Mouse (Mus musculus) G1E (cell line): ENCODE results near the gene Aamdc. TPM values are rescaled to one million over a fixed set of nuclear protein-coding genes. Genes with fewer than 3 reads are reported as not detected.

Experiments used
- ATAC-seq: 2 replicates; pipeline ENCODE4 v1.8.0; 2016; ENCODE audit warnings: mild to moderate bottlenecking; ENCODE audit not compliant: insufficient number of reproducible peaks, poor library complexity, low FRiP score, severe bottlenecking; ENCODE audit errors: extremely low read depth
- DNase-seq: peaks from one replicate; pipeline ENCODE4 v3.0.0; 2012; ENCODE audit warnings: low spot score
- H3K27me3 ChIP-seq: 2 replicates; pipeline ENCODE4 v1.6.1; 2012; ENCODE audit warnings: mild to moderate bottlenecking, low read length, inconsistent platforms; ENCODE audit not compliant: insufficient read depth
- H3K36me3 ChIP-seq: replicated peaks from 2 replicates; pipeline ENCODE3; 2012; ENCODE audit warnings: mild to moderate bottlenecking, inconsistent platforms
- H3K4me1 ChIP-seq: 2 replicates; pipeline ENCODE4 v1.6.1; 2012; ENCODE audit warnings: low read depth, low read length, inconsistent platforms, mixed read lengths; ENCODE audit not compliant: insufficient read depth
- H3K4me3 ChIP-seq: 2 replicates; pipeline ENCODE4 v1.5.1; 2012; ENCODE audit warnings: low read depth, mild to moderate bottlenecking, inconsistent platforms, low read length, moderate library complexity, mixed read lengths
- H3K9me3 ChIP-seq: replicated peaks from 2 replicates; pipeline ENCODE4 v1.6.1; 2012; ENCODE audit warnings: inconsistent platforms
- CTCF ChIP-seq: IDR thresholded peaks from 2 replicates; pipeline ENCODE4 v1.5.1; 2012; ENCODE audit warnings: low read depth, low read length, inconsistent platforms, mixed read lengths
- GATA1 ChIP-seq: IDR thresholded peaks from 2 replicates; pipeline ENCODE4 v1.6.1; 2012; ENCODE audit warnings: borderline replicate concordance, low read length, inconsistent platforms, mixed read lengths
- GATA2 ChIP-seq: IDR thresholded peaks from 2 replicates; pipeline ENCODE4 v1.6.1; 2012; ENCODE audit warnings: low read depth, low read length, inconsistent platforms, borderline replicate concordance
- POLR2AphosphoS5 ChIP-seq: IDR thresholded peaks from 2 replicates; pipeline ENCODE4 v1.6.1; 2012; ENCODE audit warnings: low read depth, low read length, inconsistent platforms; ENCODE audit not compliant: insufficient replicate concordance
- TAL1 ChIP-seq: conservative IDR thresholded peaks from 2 replicates; pipeline ENCODE4 v1.6.1; 2012; ENCODE audit warnings: low read depth, low read length, inconsistent platforms, mixed read lengths
- polyA plus RNA-seq: library from polyadenylated mRNA; stranded (reverse); fragments of >175 nt; gene quantifications from 2 replicates; pipeline ENCODE4 v1.2.3, GENCODE M21; 2012
- total RNA-seq, 2 experiments: library from RNA; stranded (forward) in 1 of 2; stranded (reverse) in 1 of 2; fragments of 200-1000 nt in 1 of 2; fragments of >200 nt in 1 of 2; fragmentation: Nextera tagmentation in 1 of 2; gene quantifications; 2 replicates each; pipeline ENCODE4 v1.2.3; 2014 to 2017

Aamdc gene
- 16.1 and 19.9 TPM in 2 replicates for total RNA-seq (2014; fragmentation: Nextera tagmentation)
- total RNA-seq (2017): 16.1 and 20.8 TPM in 2 replicates
- polyA plus RNA-seq: 2.1 and 3.2 TPM in 2 replicates

DNA sequence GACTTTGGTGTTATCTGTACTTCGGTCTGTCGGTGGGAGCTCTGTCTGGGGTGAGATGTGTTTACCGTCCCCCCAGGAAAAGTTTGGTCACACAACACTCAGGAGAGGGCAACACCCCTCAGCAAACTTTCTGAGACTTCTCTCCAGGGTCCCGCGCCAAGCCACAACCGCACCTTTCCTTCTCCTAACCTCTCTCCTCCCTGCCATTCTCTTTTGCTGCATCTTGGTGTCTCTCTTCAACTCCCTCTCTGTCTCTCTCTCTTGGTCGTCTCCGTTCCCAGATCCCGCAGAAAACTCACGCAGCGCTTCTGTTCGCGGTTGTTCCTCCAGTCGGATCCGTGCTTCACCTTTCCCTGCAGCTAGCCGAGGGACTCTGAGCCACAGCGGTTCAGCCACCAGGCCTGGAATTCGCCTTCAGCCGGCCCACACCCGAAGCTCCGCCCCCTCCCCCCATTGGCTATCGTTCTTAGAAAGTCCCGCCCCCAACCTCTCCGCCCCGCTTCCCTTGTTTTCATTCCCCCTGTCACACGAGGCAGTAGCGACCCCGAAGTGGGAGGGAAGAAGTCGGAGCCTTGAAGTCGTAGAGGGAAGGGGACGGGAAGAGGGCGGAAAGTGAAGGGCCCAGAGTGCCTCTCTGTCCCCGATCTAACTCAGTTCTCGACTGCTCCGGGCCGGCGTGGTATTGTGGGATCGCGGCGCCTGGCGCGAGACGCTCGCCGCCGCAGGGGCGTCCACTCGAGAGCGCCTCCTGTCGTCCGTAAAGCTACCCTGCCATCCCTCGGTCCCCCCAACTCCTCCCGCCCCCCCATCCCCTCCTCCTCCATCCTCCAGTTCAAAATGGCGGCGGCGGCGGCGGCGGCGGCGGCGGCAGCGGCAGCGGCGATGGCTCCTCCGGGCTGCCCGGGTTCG, at the start of gene Aamdc, which contains the start of gene Rsf1:
Gene Aamdc, minus strand, starts transcription at position 431 of the 909 bp plus-strand sequence.
Gene Rsf1, plus strand, starts transcription at position 823 of the 909 bp plus-strand sequence.
- H3K27me3 ChIP-seq: no peaks in the 10 kb centered on the region
- peaks cover 19% of the 10 kb centered on the region for H3K4me1 ChIP-seq
- peak within 1 kb of the TSS; percentile 96 for H3K4me3 ChIP-seq
- DNase-seq (peak; percentile 89), ATAC-seq (peak; percentile 78)
- TF ChIP-seq GATA1 (no peak), CTCF (peak; percentile 30; the same call in 1 of the 2 replicates)
- no peaks in the 10 kb centered on the region for H3K9me3 ChIP-seq
- peaks cover 13% of the 10 kb centered on the region for H3K36me3 ChIP-seq

DNA sequence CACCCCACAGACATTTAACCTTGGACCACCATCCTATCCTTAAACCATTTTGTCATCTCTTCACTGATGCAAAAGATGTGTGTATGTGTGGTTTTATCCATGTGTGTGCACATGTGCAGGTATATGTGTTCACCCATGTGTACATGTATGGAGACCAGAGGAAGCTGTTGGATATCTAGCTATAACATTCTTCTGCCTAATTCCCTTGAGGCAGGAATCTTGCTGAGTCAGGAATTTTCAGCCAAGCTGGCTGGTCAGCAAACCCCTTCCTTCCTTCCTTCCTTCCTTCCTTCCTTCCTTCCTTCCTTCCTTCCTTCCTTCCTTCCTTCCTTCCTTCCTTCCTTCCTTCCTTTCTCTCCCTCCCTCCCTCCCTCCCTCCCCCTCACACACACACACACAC, 44.1 kb upstream of the Aamdc start:
- TF ChIP-seq TAL1: no peak
- TF ChIP-seq GATA2: no peak
- no peak for TF ChIP-seq GATA1
- no peak for TF ChIP-seq CTCF
- TF ChIP-seq POLR2AphosphoS5: no peak
- Histone ChIP-seq H3K4me1 (no peaks in the 10 kb centered on the region), H3K27me3 (no peaks in the 10 kb centered on the region), H3K4me3 (no peak overlapping the region), H3K36me3 (peaks cover 30% of the 10 kb centered on the region), H3K9me3 (no peaks in the 10 kb centered on the region)
- DNase-seq (no peak), ATAC-seq (no peak)

DNA sequence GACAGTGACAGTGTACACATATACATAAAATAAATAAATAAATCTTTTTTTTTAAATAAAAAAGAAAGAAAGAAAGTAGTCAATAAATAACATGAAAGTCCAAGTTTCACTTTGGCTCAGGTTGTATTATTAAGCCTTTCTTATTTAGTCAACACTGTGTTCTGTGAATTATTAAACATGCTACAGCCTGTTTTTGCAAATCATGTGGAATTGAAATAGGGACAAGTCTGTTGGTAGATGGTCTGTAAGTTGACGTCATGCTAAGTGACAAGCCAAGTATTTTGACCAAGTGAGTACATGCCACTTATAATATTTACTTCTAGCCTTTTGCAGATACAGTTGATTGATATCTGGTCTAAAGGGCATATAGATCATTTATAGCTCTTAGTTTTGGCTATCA, 43.4 kb upstream of the Aamdc start:
- no peaks in the 10 kb centered on the region for H3K4me1 ChIP-seq
- TF ChIP-seq GATA2 (no peak), CTCF (no peak), TAL1 (no peak), GATA1 (no peak), POLR2AphosphoS5 (no peak)

DNA sequence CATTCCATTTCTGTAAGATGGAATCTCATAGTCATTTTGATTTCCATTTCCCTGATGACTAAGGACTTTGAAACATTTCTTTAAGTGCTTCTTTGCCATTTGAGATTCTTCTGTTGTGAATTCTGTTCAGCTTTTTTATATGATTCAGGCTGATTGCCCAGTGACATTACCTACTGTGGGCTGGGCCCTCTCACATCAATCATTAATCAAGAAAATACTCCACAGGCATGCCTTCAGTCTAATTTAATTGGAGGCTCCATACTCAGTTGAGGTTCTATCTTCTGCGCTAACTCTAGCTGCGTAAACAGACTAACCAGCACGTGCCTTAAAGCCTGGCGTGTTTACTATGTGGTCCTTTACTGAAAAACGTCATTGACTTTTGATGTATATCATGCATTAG, 42.0 kb upstream of the Aamdc start:
- ATAC-seq (no peak), DNase-seq (no peak)
- H3K9me3 ChIP-seq: no peaks in the 10 kb centered on the region
- no peaks in the 10 kb centered on the region for H3K4me1 ChIP-seq
- no peak overlapping the region for H3K4me3 ChIP-seq
- no peaks in the 10 kb centered on the region for H3K27me3 ChIP-seq
- H3K36me3 ChIP-seq: peaks cover 31% of the 10 kb centered on the region
- no peak for TF ChIP-seq GATA1
- TF ChIP-seq GATA2: no peak
- no peak for TF ChIP-seq TAL1
- no peak for TF ChIP-seq POLR2AphosphoS5

More for the DNA sequence above, 43.4 kb upstream of the Aamdc start:
- ATAC-seq (no peak), DNase-seq (no peak)
- peaks cover 33% of the 10 kb centered on the region for H3K36me3 ChIP-seq
- H3K4me3 ChIP-seq: no peak overlapping the region
- H3K9me3 ChIP-seq: no peaks in the 10 kb centered on the region
- no peaks in the 10 kb centered on the region for H3K27me3 ChIP-seq

DNA sequence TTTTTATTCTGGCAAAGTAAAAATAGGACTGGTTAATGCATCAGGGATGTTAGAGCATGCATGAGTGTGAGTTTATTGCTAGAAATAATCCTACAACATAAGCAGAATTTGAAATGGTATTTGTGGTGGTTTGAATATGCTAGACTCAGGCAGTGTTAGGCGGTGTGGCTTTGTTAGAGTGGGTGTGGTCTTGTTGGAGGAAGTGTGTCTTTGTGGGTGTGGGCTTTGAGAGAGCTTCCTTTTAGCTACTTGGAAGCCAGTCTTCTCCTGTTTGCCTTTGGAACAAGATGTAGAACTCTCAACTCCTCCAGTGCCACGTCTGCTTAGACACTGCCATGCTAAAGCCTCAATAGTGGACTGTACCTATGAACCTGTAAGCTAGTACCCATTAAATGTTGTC, 19.3 kb upstream of the Aamdc start:
- Histone ChIP-seq H3K36me3 (peaks cover 26% of the 10 kb centered on the region), H3K9me3 (no peaks in the 10 kb centered on the region), H3K4me1 (peaks cover 19% of the 10 kb centered on the region), H3K4me3 (no peak overlapping the region), H3K27me3 (no peaks in the 10 kb centered on the region)
- no peak for TF ChIP-seq TAL1
- no peak for TF ChIP-seq POLR2AphosphoS5
- TF ChIP-seq GATA1: no peak
- no peak for TF ChIP-seq CTCF
- TF ChIP-seq GATA2: no peak
- DNase-seq (no peak), ATAC-seq (no peak)

DNA sequence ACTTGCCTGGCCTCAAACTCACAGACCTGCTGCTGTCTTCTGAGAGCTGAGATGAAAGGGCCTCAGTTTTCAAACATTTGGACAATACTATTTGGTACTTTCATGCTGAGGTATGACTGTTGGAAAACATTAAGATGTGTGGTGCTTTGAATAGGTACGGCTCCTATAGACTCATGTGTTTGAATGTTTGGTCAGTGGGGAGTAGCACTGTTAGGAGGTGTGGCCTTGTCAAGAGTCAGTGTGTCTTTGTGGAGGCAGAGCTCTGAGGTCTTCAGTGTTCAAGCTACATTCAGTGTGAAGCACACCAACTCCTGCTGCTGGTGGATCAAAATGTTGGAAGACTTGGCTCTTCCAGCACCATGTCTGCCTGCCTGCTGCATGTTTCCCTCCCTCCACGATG, 14.2 kb upstream of the Aamdc start:
- Histone ChIP-seq H3K4me1 (peaks cover 44% of the 10 kb centered on the region), H3K9me3 (no peaks in the 10 kb centered on the region), H3K36me3 (peaks cover 47% of the 10 kb centered on the region), H3K27me3 (no peaks in the 10 kb centered on the region), H3K4me3 (no peak overlapping the region)
- DNase-seq: no peak
- TF ChIP-seq GATA1 (no peak), GATA2 (no peak)
- ATAC-seq: no peak

DNA sequence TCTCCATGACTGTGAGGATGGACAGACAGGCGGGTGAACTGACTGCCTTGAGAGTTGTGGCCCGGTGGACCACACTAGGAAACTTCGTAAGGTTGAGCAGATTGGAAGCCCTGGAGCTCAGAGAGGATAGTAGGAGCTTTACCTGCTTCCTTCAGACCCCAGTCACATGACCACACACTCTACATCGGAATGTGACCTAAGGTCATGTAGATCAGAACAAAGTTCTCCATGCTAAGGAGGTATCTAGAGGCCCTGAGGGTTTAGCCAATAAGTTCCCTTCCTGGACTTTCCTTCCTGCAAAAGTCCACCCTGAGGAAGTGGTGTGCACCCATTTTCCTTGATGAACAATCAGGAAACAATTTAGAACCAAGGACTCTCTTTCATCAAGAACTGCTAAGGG, 13.1 kb upstream of the Aamdc start:
- ATAC-seq (no peak), DNase-seq (no peak)
- Histone ChIP-seq H3K4me1 (peaks cover 44% of the 10 kb centered on the region), H3K27me3 (no peaks in the 10 kb centered on the region), H3K36me3 (peaks cover 45% of the 10 kb centered on the region), H3K4me3 (no peak overlapping the region), H3K9me3 (no peaks in the 10 kb centered on the region)
- TF ChIP-seq CTCF (no peak), GATA2 (no peak), GATA1 (no peak), TAL1 (no peak), POLR2AphosphoS5 (no peak)
